8 mouse cellular contexts compared by ENCODE assay signal in the genomic region with DNA sequence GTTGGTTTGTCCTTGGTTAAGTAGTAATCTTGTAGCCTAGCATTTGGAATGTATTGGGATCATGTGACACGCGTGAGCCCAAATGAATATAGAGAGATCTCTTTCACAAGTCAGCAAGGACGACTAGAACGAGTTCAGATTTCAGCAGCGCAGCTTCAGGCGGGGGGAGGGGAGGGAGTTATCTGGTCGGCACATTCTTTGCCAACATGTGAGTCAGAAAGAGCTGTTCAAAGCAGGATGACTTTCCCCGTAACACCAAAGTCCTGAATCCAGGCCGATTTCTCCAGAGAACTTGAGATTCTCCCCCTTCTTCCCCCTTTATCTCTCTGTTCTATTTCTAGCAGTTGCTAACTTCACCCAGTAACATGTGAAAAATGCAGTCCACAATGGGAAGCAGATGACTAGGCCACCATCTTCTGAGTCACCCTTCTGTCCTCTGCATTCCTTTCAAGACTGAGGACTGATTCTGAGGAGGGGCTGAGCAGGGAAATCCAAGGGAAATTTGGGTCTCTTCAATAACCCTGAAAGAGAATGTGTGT.
DNase-seq lines count a peak whose midpoint lies in the region; ATAC-seq lines count a peak whose summit lies in the region.
"Had no signal": no experiment of that assay in that cellular context is flagged by ENCODE, and none has a peak within 500 bp of the region (broad histone marks: within the 10 kb centered on the region; RNA-seq: fewer than 3 reads in every experiment).

No protein-coding gene starts in this region.

- DNase-seq in 3134 (ENCODE audit: extremely low read depth, insufficient read length, low spot score) (peak; percentile 85), ES-CJ7 (ENCODE audit: low read depth, low spot score) (peak; percentile 50)
- peak; percentile 86 for DNase-seq in fibroblast of lung, adult 2 months (ENCODE audit: low read depth)
- peak; percentile 15 to 62 for DNase-seq in left cerebral cortex, postnatal 25 days (ENCODE audit: low spot score in 2 of 2)
- DNase-seq in forebrain, embryonic 10.5 days (ENCODE audit: extremely low spot score, low spot score), result no peak

- no peak overlapping the region for H3K27ac ChIP-seq in forebrain, embryonic 10.5 days
- H3K27ac ChIP-seq in forebrain, embryonic 12.5 days, result no peak overlapping the region
- H3K27ac ChIP-seq: layer of hippocampus, adult 2 months had no signal

- no peak overlapping the region for H3K9ac ChIP-seq in forebrain, embryonic 12.5 days

- no peak overlapping the region for H3K4me2 ChIP-seq in forebrain, embryonic 12.5 days

- H3K27me3 ChIP-seq in forebrain, embryonic 10.5 days (ENCODE audit: poor library complexity, severe bottlenecking), result no peaks in the 10 kb centered on the region
- H3K27me3 ChIP-seq in forebrain, embryonic 12.5 days, result no peaks in the 10 kb centered on the region

- no peaks in the 10 kb centered on the region for H3K36me3 ChIP-seq in forebrain, embryonic 10.5 days (replicated peaks)
- no peaks in the 10 kb centered on the region for H3K36me3 ChIP-seq in forebrain, embryonic 12.5 days (replicated peaks)

- WGBS in forebrain, embryonic 10.5 days, result 56% methylated on average over 9 of the region's 9 CpGs
- WGBS in forebrain, embryonic 12.5 days, result 65% methylated on average over 9 of the region's 9 CpGs

- ATAC-seq in forebrain, embryonic 12.5 days (ENCODE audit: low FRiP score), result no peak
- ATAC-seq in megakaryocyte progenitor cell, adult 5-6 weeks (replicated peaks; ENCODE audit: poor library complexity), result no peak

- H3K4me3 ChIP-seq in forebrain, embryonic 10.5 days, result no peak overlapping the region
- no peak overlapping the region for H3K4me3 ChIP-seq in forebrain, embryonic 12.5 days (replicated peaks)
- H3K4me3 ChIP-seq: layer of hippocampus, adult 2 months had no signal

- intact Hi-C loops in left cerebral cortex, postnatal 25 days (cut with DNase I), result no loop called here

- H3K9me3 ChIP-seq in forebrain, embryonic 10.5 days, result no peaks in the 10 kb centered on the region
- no peaks in the 10 kb centered on the region for H3K9me3 ChIP-seq in forebrain, embryonic 12.5 days

- peaks cover 3% of the 10 kb centered on the region; the same call in 1 of the 2 replicates for H3K4me1 ChIP-seq in forebrain, embryonic 10.5 days
- no peaks in the 10 kb centered on the region for H3K4me1 ChIP-seq in forebrain, embryonic 12.5 days
